Mouse (Mus musculus) mouse trophoblast stem cell (cell line): ENCODE results near the gene Rcan1.

Source experiments
- in situ Hi-C, 2 experiments: fragments of 300-500 bp; cut with MseI, MboI; formaldehyde crosslinking; loops; 2 replicates in 1 of 2; 3 replicates in 1 of 2; pipeline ENCODE4 v1.15.1; 2025

Rcan1 gene

GRCm38 (mm10) chr16:92401206-92401605 is 69.5 kb downstream of the Rcan1 start:
- in situ Hi-C loops = no loop called here

- in situ Hi-C loops = loop anchor here in 1 of 2 experiments (5.0 kb wide), 1 partner anchor 48 kb away; no protein-coding TSS in a partner anchor
Measured at GRCm38 (mm10) chr16:92399490-92400458, 70.9 kb downstream of the Rcan1 start.

- in situ Hi-C loops = loop anchor here in 1 of 2 experiments (5.0 kb wide), 1 partner anchor 49 kb away; no protein-coding TSS in a partner anchor
Measured at GRCm38 (mm10) chr16:92398574-92399118, 72.0 kb downstream of the Rcan1 start.

- in situ Hi-C loops = loop anchor here in 1 of 2 experiments (5.0 kb wide), 1 partner anchor 49 kb away; no protein-coding TSS in a partner anchor
Measured at GRCm38 (mm10) chr16:92397745-92398573, 72.7 kb downstream of the Rcan1 start.

- in situ Hi-C loops = no loop called here
Measured at GRCm38 (mm10) chr16:92393732-92394131, 76.9 kb downstream of the Rcan1 start.

- in situ Hi-C loops = loop anchor here in 1 of 2 experiments (5.0 kb wide), 1 partner anchor 55 kb away; no protein-coding TSS in a partner anchor
Measured at GRCm38 (mm10) chr16:92387692-92388091, 83.0 kb downstream of the Rcan1 start.

GRCm38 (mm10) chr16:92385062-92385461 is 85.6 kb downstream of the Rcan1 start:
- in situ Hi-C loops = loop anchor here in 1 of 2 experiments (5.0 kb wide), 1 partner anchor 57 kb away; no protein-coding TSS in a partner anchor

- in situ Hi-C loops = no loop called here
Measured at GRCm38 (mm10) chr16:92383412-92383811, 87.3 kb downstream of the Rcan1 start.

- in situ Hi-C loops = no loop called here
Measured at GRCm38 (mm10) chr16:92382508-92382907, 88.2 kb downstream of the Rcan1 start.

- in situ Hi-C loops = no loop called here
Measured at GRCm38 (mm10) chr16:92381092-92381491, 89.6 kb downstream of the Rcan1 start.

GRCm38 (mm10) chr16:92376976-92377375 is 93.7 kb downstream of the Rcan1 start:
- in situ Hi-C loops = no loop called here

- in situ Hi-C loops = no loop called here
Measured at GRCm38 (mm10) chr16:92371623-92372022, 99.0 kb downstream of the Rcan1 start.

- in situ Hi-C loops = no loop called here
Measured at GRCm38 (mm10) chr16:92369260-92369659, 101.4 kb downstream of the Rcan1 start.

GRCm38 (mm10) chr16:92365477-92365876 is 105.2 kb downstream of the Rcan1 start:
- in situ Hi-C loops = no loop called here

GRCm38 (mm10) chr16:92360711-92361110 is 110.0 kb downstream of the Rcan1 start:
- in situ Hi-C loops = no loop called here

GRCm38 (mm10) chr16:92359229-92359628 is 111.4 kb downstream of the Rcan1 start, which contains the start of gene Kcne1:
TSS of gene Kcne1 (minus strand) at chr16:92359468.
- in situ Hi-C loops = no loop called here

- in situ Hi-C loops = no loop called here
Measured at GRCm38 (mm10) chr16:92358734-92359133, 111.9 kb downstream of the Rcan1 start.

GRCm38 (mm10) chr16:92357566-92357965 is 113.1 kb downstream of the Rcan1 start:
- in situ Hi-C loops = no loop called here

- in situ Hi-C loops = no loop called here
Measured at GRCm38 (mm10) chr16:92357023-92357422, 113.6 kb downstream of the Rcan1 start.

GRCm38 (mm10) chr16:92355982-92356381 is 114.7 kb downstream of the Rcan1 start:
- in situ Hi-C loops = no loop called here

GRCm38 (mm10) chr16:92355366-92355765 is 115.3 kb downstream of the Rcan1 start:
- in situ Hi-C loops = no loop called here
